Mouse (Mus musculus): ENCODE measurements at regions not wholly inside any gene's neighbourhood (a gene's known extent, or its start where the extent isn't known, plus 50 kb on each side); places are given as distances from the start of the nearest gene placed in this dataset.

DNA sequence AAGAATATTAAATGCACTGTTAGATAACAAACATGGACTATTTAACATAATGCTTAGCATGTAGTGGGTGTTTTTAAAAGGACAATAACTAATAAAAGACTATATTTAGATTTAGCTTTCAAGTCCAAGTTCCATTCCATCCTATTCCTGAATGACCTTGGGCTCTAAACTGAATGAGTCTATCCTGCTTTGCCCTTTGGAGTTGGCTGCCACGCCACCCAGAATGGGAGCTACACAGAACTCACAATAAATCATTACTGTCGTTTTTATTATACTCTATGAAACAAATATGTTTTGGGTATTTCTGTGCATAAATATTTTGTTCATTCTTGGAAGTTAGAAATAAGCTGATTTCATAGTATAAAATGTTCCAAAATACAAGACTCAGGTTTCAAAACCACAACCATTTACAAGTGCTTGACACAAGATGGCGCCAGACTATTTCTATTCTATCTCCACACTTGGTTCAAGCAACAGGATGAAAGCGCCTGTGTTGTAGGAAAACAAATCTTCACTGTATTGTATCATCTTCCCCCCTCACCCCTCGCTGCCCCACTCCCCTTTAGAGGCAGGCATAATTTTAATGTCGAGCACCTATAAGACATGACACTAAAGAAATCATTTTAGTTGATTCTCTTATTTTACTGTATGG is 117.4 kb upstream of the Rap2b start:
- TF ChIP-seq CTCF (IDR thresholded peaks at IDR 0.05; ENCODE audit: low read depth) (peak; percentile 65), EP300 (IDR thresholded peaks at IDR 0.05; ENCODE audit: low read depth) (no peak)

Measured in liver, postnatal 0 days (tissue).